Mouse (Mus musculus): ENCODE measurements around the gene Acsm3.
"Not testable (repeated sequence)": the region's sequence is repeated elsewhere in the genome, so short reads cannot be mapped to it uniquely, and the experiment has no call there.

Acsm3 gene

GRCm38 (mm10) chr7:119760527-119760951 lies at the start of gene Acsm3:
TSS of gene Acsm3 (plus strand) at chr7:119760923.
- no peak for DNase-seq (ENCODE audit: low spot score in 2 of 2)

GRCm38 (mm10) chr7:119714111-119714510 lies 46.6 kb upstream of the Acsm3 start:
- no peak for DNase-seq (ENCODE audit: low spot score in 2 of 2)

- DNase-seq (ENCODE audit: low spot score in 2 of 2): peak; percentile 79 to 90
Measured at GRCm38 (mm10) chr7:119720253-119720946, 40.3 kb upstream of the Acsm3 start, which contains the start of gene Thumpd1. TSS of gene Thumpd1 (minus strand) at chr7:119720798.

- DNase-seq (ENCODE audit: low spot score in 2 of 2): no peak
Measured at GRCm38 (mm10) chr7:119720947-119721310, 39.8 kb upstream of the Acsm3 start.

- DNase-seq (ENCODE audit: low spot score in 2 of 2): no peak
Measured at GRCm38 (mm10) chr7:119727621-119728020, 33.1 kb upstream of the Acsm3 start.

- DNase-seq (ENCODE audit: low spot score in 2 of 2): peak in 1 of 2 experiments; percentile 10
Measured at GRCm38 (mm10) chr7:119731262-119731661, 29.5 kb upstream of the Acsm3 start.

GRCm38 (mm10) chr7:119738877-119739276 lies 21.8 kb upstream of the Acsm3 start:
- DNase-seq (ENCODE audit: low spot score in 2 of 2): no peak

GRCm38 (mm10) chr7:119739798-119740468 lies 20.8 kb upstream of the Acsm3 start:
- DNase-seq (ENCODE audit: low spot score in 2 of 2): not testable (repeated sequence)

- DNase-seq (ENCODE audit: low spot score in 2 of 2): no peak
Measured at GRCm38 (mm10) chr7:119744321-119744720, 16.4 kb upstream of the Acsm3 start.

GRCm38 (mm10) chr7:119745869-119746268 lies 14.9 kb upstream of the Acsm3 start:
- no peak for DNase-seq (ENCODE audit: low spot score in 2 of 2)

- DNase-seq (ENCODE audit: low spot score in 2 of 2): no peak
Measured at GRCm38 (mm10) chr7:119748761-119749160, 12.0 kb upstream of the Acsm3 start.

- no peak for DNase-seq (ENCODE audit: low spot score in 2 of 2)
Measured at GRCm38 (mm10) chr7:119749942-119750341, 10.8 kb upstream of the Acsm3 start.

GRCm38 (mm10) chr7:119753696-119754095 lies 7.0 kb upstream of the Acsm3 start:
- DNase-seq (ENCODE audit: low spot score in 2 of 2): no peak

- DNase-seq (ENCODE audit: low spot score in 2 of 2): no peak
Measured at GRCm38 (mm10) chr7:119762166-119762697, 1.5 kb downstream of the Acsm3 start.

GRCm38 (mm10) chr7:119764377-119764776 lies 3.7 kb downstream of the Acsm3 start:
- DNase-seq (ENCODE audit: low spot score in 2 of 2): no peak

GRCm38 (mm10) chr7:119766996-119767395 lies 6.3 kb downstream of the Acsm3 start:
- DNase-seq (ENCODE audit: low spot score in 2 of 2): no peak

- DNase-seq (ENCODE audit: low spot score in 2 of 2): no peak
Measured at GRCm38 (mm10) chr7:119769895-119770294, 9.2 kb downstream of the Acsm3 start.

GRCm38 (mm10) chr7:119783453-119783852 lies 22.7 kb downstream of the Acsm3 start:
- DNase-seq (ENCODE audit: low spot score in 2 of 2): no peak

GRCm38 (mm10) chr7:119784908-119785307 lies 24.2 kb downstream of the Acsm3 start:
- DNase-seq (ENCODE audit: low spot score in 2 of 2): no peak

- DNase-seq (ENCODE audit: low spot score in 2 of 2): no peak
Measured at GRCm38 (mm10) chr7:119789024-119789423, 28.3 kb downstream of the Acsm3 start.

- DNase-seq (ENCODE audit: low spot score in 2 of 2): peak; percentile 84 to 85
Measured at GRCm38 (mm10) chr7:119793586-119794250, 33.0 kb downstream of the Acsm3 start, which contains the start of the genes Rexo5 and Eri2. TSS of gene Rexo5 (plus strand) at chr7:119794006. TSS of gene Eri2 (minus strand) at chr7:119794058.

GRCm38 (mm10) chr7:119794251-119794638 lies 33.5 kb downstream of the Acsm3 start:
- DNase-seq (ENCODE audit: low spot score in 2 of 2): no peak
